Mouse (Mus musculus) ovary, postnatal 36 days (tissue): ENCODE results near the gene Lcp2.
A peak's percentile ranks its signal among the peaks of the same experiment; 100 is the strongest.

Experiments used
- DNase-seq: peaks from one replicate; pipeline ENCODE4 v3.0.0; 2022; ENCODE audit warnings: low spot score, mixed read lengths

The Lcp2 gene

GRCm38 (mm10) chr11:34047542-34047937, 820 bp downstream of the Lcp2 start:
- DNase-seq = no peak

- no peak for DNase-seq
Measured at GRCm38 (mm10) chr11:34048375-34049124, 1.8 kb downstream of the Lcp2 start.

GRCm38 (mm10) chr11:34049125-34049379, 2.3 kb downstream of the Lcp2 start:
- no peak for DNase-seq

GRCm38 (mm10) chr11:34050063-34050462, 3.3 kb downstream of the Lcp2 start:
- no peak for DNase-seq

GRCm38 (mm10) chr11:34050643-34051042, 3.9 kb downstream of the Lcp2 start:
- no peak for DNase-seq

- no peak for DNase-seq
Measured at GRCm38 (mm10) chr11:34053031-34053818, 6.5 kb downstream of the Lcp2 start.

GRCm38 (mm10) chr11:34054031-34054727, 7.5 kb downstream of the Lcp2 start:
- DNase-seq = peak; percentile 24

GRCm38 (mm10) chr11:34056715-34057114, 10.0 kb downstream of the Lcp2 start:
- no peak for DNase-seq

GRCm38 (mm10) chr11:34058332-34058731, 11.6 kb downstream of the Lcp2 start:
- DNase-seq = no peak

GRCm38 (mm10) chr11:34058960-34059359, 12.2 kb downstream of the Lcp2 start:
- DNase-seq = no peak

- DNase-seq = no peak
Measured at GRCm38 (mm10) chr11:34061740-34062139, 15.0 kb downstream of the Lcp2 start.

- no peak for DNase-seq
Measured at GRCm38 (mm10) chr11:34063257-34063656, 16.5 kb downstream of the Lcp2 start.

GRCm38 (mm10) chr11:34063702-34064485, 17.2 kb downstream of the Lcp2 start:
- no peak for DNase-seq

GRCm38 (mm10) chr11:34070596-34070995, 23.9 kb downstream of the Lcp2 start:
- DNase-seq = no peak

GRCm38 (mm10) chr11:34072309-34072708, 25.6 kb downstream of the Lcp2 start:
- DNase-seq = no peak

GRCm38 (mm10) chr11:34073776-34074175, 27.1 kb downstream of the Lcp2 start:
- DNase-seq = peak; percentile 60

- DNase-seq = no peak
Measured at GRCm38 (mm10) chr11:34077870-34078269, 31.1 kb downstream of the Lcp2 start.

- no peak for DNase-seq
Measured at GRCm38 (mm10) chr11:34078581-34078980, 31.9 kb downstream of the Lcp2 start.

- peak; percentile 16 for DNase-seq
Measured at GRCm38 (mm10) chr11:34079542-34080464, 33.1 kb downstream of the Lcp2 start.

GRCm38 (mm10) chr11:34083795-34084194, 37.1 kb downstream of the Lcp2 start:
- no peak for DNase-seq

GRCm38 (mm10) chr11:34084639-34085038, 37.9 kb downstream of the Lcp2 start:
- no peak for DNase-seq
